Mouse (Mus musculus) embryo, embryonic 10 days (tissue): ENCODE measurements at regions not wholly inside any gene's neighbourhood (a gene's known extent, or its start where the extent isn't known, plus 50 kb on each side); places are given as distances from the start of the nearest gene placed in this dataset.

Source experiments
- DNase-seq: peaks from one replicate; pipeline ENCODE4 v3.0.0-alpha.2; 2015; ENCODE audit warnings: low spot score

DNA sequence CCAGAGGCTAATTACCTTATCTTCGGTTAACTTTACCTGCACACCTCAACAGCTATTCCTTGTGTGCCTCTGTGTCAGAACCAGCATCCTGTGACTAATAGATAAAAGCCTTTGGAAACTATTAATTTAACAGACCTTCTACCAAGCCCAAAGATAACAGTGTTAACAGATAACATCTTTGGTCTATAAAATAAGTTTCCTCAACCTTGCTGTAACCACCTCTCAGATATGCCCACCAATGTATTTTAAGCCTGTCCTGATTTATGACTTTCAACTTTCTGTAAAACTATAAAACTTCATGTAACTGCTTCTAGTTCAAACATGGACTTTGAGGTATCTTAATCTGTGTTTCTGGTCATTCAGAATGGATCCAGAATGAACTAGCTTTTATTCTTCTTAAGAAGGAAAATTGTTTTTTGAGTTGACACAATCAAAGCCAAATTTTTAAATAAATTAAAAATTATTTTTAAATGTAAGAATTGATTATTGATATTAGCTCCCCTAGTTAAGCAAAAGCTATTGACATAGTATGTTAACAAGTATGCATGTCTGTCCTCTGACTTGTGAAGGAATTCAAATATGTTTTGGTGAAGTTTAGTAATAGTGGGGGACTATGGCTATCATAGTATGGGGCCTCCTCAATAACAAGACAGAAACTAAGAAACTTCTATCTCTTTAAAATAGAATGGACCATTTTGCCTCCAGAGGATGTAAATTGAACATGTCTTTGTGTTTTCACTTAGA lies 238.7 kb upstream of the Marcks start:
- no peak for DNase-seq

DNA sequence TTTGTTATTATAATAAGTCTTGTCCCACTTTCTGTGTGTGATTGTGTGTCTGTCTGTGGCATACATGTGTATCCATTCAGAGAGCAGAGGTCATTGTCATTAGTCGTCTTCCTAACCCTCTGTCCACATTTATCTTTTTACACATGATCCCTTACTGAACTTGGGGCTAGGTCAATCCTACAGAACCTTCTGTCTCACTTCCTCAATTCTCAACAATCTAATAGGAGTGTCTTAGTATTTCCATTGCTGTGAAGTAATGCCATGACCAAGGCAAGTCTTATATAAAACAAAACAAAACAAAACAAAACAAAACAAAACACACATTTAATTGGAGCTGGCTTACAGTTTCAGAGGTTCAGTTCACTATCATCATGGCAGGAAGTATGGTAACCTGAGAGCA lies 237.5 kb upstream of the Marcks start:
- DNase-seq, result no peak

DNA sequence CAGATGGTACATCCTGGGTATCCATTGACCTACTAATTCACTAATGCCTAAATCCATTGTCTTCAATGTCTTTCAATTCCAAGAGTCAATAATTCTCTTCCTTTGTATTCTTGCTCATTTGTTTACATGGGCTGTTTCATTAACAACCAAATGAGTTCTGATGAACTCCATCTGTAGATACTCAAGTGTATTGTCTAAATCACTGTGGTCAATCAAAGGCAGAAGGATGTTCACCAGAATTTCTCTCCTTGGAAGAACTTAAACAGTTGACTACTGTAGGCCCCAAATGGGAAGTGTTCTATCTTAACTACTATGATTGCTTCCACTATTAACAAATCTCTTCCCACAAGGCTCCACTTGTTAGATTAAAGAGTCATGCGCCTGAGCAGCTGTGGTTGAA lies 236.9 kb upstream of the Marcks start:
- DNase-seq, result no peak

DNA sequence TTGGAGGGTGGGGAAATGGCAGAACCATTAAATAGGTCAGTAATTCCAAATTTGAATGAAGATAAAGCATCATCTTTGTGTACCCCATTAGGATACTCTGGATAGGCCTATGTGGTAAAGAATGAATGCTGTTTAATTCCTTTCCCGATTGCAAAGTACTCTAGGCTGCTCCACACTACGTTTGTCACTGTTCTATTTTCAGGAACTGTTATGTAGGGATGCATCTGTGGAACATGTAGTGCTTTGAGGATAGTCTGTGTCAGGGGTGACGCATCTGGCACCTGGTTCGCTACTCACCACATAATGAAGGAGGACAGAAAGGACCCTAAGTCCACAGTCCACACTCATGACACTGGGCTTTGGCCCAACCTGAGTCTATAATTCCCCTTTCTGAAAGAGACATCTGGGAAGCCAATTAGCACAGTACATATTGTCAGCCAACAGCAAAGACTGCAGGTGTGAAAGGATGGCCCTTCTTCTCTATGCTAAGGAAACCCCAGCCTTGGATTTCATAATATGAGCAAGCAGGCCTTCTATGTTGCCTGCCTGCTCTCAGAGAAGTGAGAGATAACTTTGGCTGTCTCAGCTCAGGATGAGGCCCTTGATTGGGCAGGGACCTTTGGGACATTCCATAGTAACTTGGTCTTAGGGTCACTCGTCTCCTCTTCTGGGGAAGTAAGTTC lies 230.4 kb upstream of the Marcks start:
- DNase-seq, result no peak

DNA sequence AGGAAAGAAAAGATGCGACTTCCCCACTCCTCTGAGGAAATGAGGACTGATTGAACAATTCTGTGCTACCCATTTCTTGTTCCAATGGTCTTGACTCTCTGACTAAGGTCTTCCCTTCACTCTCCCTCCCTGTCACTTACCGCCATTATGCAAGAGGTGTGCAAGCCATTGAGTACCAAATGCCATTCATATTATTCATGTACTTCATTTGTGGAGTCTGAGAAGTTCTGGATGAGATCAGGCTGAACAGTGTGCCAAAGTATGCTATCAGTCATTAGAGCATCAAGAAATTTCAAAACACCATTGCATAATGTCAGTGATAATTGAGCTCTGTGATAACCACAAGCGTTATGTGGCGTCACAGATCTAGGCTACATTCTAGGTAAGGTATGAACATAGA lies 229.1 kb upstream of the Marcks start:
- DNase-seq, result no peak

DNA sequence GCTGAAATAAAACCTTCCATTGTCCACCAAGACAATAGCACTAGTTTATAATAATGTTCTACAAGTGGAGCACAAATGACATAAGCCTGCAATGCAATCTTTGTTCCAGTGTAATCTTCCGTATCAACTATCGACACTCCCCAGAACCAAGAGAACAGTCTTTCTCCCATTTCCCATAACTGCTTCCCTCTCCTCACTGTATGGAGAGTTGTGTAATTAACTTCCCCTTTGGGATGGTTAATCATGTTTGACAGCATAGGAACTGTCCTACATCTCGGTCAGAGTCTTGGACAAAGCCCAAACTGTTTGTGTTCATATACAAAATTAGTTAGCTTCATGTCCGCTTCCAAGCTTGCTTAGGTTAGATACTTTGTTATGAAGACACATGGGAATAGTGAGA lies 225.8 kb upstream of the Marcks start:
- DNase-seq, result no peak

DNA sequence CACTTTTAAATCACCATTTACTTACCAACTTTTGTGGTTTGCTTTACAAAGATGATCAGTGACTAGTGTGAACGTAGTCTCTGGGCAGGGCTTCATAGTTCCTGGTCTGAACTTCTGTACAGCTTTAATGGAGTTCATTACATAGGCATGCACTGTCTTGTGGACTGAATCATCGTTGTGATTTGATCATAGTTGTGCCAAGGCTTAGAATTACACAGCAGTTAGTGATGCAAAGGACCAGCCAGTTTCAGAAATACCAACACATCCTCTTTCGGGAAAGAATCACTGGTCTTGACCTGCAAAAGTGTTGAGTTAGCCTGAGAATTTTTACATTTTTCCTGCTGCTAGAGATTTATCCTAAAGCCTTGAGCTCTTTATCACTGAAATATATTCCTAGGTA lies 222.3 kb upstream of the Marcks start:
- DNase-seq, result no peak

DNA sequence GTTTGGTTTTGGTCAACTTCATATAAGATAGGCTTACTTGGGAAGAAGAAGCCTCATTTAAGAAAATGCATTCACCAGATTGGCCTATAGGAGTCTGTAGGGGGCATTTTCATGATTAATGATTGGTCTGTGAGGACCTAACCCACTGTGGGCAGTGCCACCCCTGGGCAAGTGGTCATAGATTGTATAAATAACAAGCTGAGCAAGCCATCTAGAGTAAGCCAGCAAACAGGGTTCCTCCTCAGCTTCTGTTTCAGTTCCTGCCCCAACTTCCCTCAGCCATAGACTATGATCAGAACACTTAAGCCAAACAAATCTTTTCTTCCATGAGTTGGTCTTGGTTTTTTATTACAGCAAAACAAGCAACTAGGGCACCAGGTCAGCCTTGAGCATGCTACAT lies 220.2 kb upstream of the Marcks start:
- no peak for DNase-seq

DNA sequence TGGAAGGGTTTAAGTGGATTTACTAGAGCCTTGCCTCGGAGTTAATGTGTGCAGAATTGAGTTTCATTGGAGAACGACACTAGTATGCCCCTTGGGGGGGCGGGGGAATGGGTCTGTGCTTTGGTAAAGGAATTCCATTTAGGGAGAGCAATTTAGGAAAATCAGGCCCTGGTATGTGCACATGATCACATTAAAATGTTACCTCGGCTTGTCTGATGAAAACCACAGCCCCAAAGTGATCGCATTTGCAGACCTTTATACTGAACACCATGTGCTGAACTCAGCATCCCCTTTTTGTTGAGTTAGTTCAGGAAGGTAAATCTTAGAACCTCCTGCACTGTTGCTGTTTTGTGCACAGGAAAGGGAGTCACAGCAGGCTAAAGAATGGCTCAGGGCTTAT lies 219.6 kb upstream of the Marcks start:
- DNase-seq, result no peak

DNA sequence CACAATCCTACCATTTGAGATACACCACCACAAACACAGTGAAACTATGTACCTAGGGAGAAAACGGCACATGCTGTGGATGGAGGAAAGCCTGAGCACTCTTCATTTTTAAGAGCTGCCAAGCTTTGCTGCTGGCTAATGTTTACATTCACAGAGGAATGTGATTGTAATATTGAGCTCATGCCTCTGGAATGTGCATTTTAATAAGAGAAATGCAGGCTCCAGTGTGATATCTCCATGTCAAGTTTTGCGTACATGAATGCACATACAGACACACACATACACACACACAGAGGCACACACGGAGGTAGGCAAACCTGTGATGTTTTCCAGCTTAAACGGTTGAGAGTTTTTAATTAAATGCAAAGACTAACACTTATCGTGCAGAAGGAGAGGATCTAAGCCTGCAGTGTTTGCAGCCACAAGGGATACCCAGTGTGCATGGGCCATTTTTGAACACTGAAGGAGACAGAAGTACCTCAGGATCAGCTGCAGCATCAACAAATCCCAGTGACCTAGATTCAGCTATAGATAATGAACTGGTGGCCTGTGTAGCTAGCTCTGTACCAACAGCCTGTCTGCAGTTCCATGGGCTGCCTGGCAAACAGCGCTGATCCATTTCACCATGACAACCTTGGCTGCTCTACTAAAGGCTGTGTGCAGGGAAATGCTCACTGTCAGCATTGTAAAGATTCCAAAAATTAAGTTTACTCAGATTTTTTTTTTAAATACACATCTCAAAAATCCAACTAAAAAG lies 218.8 kb upstream of the Marcks start:
- peak; percentile 20 for DNase-seq

DNA sequence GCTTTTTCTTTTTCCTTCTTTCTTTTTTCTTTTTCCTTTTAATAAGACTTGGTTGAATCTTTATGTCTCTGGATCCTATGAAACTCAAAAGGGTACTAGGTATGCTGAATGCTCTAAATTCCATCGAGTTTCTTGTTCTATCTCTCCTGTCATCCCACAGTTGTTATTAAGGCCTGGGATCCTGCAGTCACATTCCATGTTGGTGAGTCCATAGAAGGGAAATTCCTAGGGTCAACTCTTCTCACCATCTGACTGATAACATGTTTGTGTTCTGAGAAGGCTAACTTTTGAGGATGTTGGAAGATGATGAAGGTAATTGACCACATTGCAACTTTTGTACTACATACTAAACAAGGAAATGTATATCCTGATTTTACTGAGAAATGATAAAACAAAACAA lies 210.5 kb upstream of the Marcks start:
- no peak for DNase-seq

DNA sequence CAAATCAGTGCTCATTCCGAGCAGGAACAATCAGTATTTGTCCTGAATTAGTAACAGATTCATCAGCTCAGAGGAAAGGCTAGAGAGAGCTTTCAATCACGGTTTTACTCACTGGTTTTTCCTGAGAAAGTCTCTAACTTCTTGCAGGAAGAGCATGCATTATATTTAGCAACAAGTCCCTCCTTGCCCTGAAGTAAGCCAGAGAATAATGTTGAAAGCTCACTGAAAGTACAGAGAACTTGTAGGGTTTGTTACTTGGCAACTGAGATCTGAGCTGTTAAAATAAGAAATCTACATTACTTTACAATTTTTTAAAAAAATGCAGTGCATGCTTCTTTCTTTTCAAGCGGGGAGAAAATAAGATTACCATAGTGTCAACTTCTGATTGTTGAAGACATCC lies 209.7 kb upstream of the Marcks start:
- DNase-seq, result no peak

DNA sequence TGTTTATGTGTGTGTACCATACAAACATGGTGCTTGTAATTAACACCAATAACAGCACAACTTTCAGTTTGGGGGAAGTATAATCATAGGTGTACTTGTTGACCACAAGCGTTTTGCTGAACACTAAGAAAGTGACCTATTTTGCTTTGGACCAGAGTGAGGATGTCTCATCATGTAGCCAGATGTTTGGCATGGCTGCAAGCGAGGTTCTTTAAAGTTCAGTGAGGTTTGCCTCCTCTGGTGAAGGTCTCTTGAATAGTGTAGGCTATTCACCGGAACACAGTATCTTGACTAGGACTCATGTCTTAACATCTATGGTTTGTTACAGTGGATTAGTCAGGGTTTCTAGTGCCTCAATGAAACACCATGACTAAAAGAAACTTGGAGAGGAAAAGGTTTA lies 208.9 kb upstream of the Marcks start:
- DNase-seq, result no peak

DNA sequence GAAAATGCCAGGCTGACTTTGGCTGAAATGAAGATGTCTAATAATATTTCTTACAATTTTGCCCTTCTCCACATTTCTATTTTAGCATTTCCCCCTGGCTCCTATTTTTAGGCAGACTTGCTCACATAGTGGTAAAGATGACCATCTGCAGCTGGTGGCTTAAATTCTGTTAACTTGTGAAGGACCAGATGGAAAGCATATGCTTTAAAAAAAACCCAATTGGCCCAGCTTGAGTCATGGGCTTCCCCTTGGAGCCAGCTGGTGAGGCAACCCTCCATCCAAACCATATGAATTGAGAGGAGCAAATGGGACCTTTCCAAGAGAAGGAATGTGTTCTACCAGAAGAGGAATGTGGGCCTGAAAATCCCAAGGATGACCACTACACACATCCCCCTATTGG lies 204.0 kb upstream of the Marcks start:
- DNase-seq, result no peak

DNA sequence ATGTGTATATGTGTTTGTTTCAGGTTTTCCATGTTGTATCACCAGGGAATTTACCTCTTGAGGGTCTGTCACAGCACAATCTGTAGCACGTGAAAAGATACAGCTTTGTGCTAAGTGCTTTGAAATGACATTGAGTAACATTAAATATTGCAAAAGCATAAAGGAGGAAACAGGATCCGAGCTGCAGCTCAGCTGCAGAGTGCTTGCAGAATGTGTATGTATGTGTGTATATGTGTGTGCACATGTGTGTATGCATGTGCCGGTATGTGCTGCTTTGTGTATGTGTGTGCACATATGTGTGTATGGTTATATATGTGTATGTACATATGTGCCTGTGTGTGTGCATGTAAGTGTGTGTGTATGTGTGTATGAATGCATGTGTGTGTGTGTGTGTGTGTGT lies 200.9 kb upstream of the Marcks start:
- DNase-seq, result no peak

DNA sequence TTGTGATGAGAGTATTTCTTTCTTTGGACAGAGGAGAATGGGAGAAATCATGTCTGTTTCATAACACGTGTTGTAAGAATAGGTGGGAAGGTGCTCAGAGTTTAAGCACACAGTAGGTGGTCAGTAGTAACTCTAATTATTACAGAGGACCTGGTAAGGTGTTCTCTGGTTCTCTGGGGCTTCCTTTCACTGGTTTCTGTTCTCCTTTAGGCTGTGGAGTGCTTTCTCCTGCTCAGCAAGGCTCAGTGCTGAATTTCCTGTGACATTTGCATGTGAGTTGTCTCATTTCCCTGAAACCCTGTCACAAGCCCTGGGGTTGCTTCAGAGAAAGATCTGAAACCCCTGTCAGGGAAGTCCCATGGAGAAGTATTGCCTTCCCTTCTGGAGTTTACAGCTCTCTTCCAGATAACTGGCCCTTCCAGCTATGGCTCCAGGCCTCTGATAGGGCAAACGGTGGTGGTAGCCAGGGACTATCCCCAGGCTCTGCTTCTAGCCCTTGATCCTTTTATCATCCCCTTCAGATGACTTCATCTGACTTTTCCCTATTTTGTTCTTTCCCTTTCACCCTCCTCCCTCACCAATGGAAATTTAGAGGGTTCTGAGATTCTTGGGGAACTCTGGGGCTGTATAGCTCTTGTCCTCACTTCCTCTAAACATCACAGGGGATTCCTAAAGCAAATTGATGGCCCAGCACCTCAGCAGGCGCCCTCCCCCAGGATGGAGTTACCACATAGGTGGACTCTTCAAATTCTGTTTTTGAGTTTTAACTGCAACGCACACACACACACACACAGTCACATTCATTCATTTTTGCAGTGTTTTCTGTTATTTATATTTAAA lies 199.6 kb upstream of the Marcks start:
- DNase-seq, result no peak

DNA sequence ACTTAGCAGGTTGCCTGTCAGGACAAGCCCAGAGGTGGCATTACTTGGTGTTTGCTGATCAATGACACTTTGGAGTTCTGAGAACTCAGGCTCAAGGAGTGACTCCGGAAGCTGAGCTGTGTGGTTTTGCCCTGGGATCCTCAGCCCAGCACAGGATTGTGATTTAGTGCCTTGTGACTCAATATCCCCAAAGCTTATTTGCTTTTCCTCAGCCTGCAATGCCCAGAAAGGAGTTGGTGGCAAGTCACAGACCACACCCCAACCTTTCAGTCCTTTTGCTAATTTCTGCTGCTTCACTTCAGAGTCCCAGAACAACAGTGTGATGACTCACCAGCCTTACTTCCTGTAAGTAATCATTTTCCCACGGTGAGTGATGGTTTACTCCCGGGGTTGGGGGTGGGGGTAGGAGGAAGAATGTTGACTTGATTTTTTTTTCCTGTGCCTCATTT lies 198.5 kb upstream of the Marcks start:
- peak; percentile 24 for DNase-seq

DNA sequence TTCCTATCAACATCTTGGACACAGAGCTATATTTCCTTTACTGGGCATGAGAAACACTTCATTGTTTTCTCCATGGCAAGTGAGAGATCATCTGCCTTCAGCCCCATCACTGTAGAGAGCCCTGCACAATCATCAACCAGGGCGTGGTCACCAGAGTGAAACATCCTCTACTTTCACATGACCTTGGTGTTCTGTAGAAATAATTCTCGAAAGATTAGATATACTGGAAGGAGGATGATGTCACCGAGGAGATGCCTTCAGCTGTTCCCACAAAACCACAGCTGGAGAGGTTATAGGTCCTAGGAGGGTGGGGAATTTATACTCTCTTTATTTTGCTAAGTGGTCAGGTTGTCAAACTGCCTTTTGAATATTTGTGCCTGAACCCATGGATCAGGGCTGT lies 196.4 kb upstream of the Marcks start:
- no peak for DNase-seq

DNA sequence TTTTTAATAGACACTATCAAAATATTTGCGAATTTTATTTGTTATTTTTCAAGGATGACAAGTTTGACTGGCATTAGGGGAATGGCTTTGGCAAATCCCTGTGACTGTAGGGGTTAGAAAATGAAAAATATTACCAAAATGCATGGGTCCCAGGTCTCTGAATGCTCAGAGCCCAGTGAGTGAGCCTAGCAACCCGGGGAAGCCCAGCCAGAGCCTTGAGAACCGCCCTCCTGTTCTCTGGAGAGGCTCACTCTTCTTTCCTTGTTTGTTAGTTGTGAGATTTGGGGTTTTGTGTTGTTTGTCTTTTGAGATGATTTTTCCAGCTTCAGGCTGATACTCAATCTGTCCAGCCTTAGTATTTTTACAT lies 187.4 kb upstream of the Marcks start:
- no peak for DNase-seq

DNA sequence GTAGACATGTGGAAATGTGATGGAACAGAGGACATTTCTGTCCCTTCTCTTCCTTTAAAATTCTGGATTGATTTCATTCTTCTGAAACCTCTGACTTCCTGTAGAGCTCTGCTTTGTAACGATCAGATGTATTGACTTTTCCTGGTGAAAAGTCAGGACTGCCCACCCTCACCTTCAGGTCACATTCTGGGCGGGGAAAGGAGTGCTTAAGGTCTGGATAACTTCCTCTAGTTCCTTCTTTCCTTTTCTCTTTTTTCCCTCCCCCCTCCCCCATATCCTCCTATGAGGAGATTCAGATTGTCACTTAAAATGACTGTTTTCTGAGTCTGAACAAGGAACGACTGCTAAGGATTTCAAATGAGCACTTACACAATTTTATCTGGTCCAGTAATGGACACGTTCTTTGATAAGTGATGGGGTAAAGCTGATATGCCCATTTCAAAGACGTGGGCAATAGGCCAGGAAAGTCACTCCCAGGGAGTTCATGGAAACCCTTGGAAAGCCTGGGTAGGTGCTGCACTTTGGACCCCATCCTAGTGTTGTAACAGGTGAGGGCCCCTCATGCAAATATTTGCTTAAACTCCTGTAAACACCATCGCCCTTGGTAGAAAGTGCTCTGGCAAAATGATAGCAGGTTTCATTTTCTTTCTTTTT lies 186.9 kb upstream of the Marcks start:
- DNase-seq, result no peak

DNA sequence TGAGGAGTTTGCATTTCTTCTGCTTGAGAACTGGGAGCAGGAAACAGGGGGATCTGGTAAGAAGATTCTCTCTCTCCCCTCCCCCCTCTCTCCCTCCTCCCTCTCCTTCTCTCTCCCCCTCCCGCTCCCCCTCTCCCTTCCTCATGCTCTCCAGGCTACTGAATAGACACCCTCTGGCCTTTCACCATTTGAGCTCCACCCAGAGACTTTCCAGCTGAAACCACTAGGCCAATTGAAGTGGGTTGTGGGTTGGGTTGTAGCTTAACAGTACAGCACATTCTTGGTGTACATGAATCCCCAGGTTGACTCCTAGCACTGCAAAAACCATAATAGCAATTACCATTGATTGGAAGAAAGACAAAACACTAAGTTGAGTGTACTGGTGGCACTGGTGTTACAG lies 185.0 kb upstream of the Marcks start:
- no peak for DNase-seq

DNA sequence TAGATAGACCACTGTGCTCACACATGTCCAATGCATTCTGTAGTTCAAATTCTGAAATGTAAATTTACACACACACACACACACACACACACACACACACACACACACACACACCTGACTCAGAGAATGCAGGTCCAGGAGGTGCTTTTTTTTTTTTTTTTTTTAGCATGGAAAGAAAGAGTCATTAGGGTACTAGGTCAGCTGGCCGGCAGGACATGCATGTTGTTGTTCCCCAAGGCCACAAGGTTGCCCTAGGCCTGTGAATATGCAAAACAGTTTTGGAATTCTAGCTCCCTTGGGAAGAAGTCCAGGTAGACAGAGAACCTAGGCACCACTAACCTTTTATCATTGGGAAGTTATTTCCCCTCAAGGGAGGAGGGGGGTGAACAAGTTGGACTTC lies 184.1 kb upstream of the Marcks start:
- DNase-seq, result no peak
